Mouse (Mus musculus) neural tube, embryonic 11.5 days (tissue): Measurements from ENCODE around the gene Tmem200c. TPM values are rescaled to one million over a fixed set of nuclear protein-coding genes. Genes with fewer than 3 reads are reported as not detected.

Experiments
- ATAC-seq: fragments of 200-750 bp; cut with Nextera tagmentation; 2 replicates; pipeline ENCODE4 v1.8.0; 2017; ENCODE audit warnings: moderate number of reproducible peaks, mild to moderate bottlenecking, moderate TSS enrichment, moderate library complexity; ENCODE audit not compliant: insufficient read depth, low FRiP score, low TSS enrichment
- DNase-seq: peaks from one replicate; pipeline ENCODE4 v3.0.0-alpha.2; 2015; ENCODE audit warnings: low spot score
- H3K27ac ChIP-seq: fragments of 300-500 bp; sonication (generic); 2 replicates; pipeline ENCODE4 v1.5.1; 2014; ENCODE audit warnings: low read depth, mild to moderate bottlenecking, low read length
- H3K27me3 ChIP-seq: fragments of 300-500 bp; sonication (generic); 2 replicates; pipeline ENCODE4 v1.6.1; 2014; ENCODE audit warnings: mild to moderate bottlenecking, low read length, mixed read lengths; ENCODE audit not compliant: control insufficient read depth, insufficient read depth
- H3K36me3 ChIP-seq: fragments of 300-500 bp; sonication (generic); 2 replicates; pipeline ENCODE4 v1.6.1; 2014; ENCODE audit warnings: mild to moderate bottlenecking, low read length, moderate library complexity, mixed read lengths; ENCODE audit not compliant: control insufficient read depth, insufficient read depth
- H3K4me1 ChIP-seq: fragments of 300-500 bp; sonication (generic); 2 replicates; pipeline ENCODE4 v1.6.1; 2014; ENCODE audit warnings: low read length, mixed read lengths; ENCODE audit not compliant: control insufficient read depth, insufficient read depth
- H3K4me2 ChIP-seq: fragments of 300-500 bp; sonication (generic); 2 replicates; pipeline ENCODE4 v1.6.1; 2014; ENCODE audit warnings: low read depth, mild to moderate bottlenecking, moderate library complexity
- H3K4me3 ChIP-seq: fragments of 300-500 bp; sonication (generic); 2 replicates; pipeline ENCODE4 v1.5.1; 2014; ENCODE audit warnings: low read depth, low read length
- H3K9ac ChIP-seq: fragments of 300-500 bp; sonication (generic); 2 replicates; pipeline ENCODE4 v1.6.1; 2014; ENCODE audit warnings: mild to moderate bottlenecking, low read length
- H3K9me3 ChIP-seq: fragments of 300-500 bp; sonication (generic); 2 replicates; pipeline ENCODE4 v1.6.1; 2016; ENCODE audit warnings: low read length; ENCODE audit not compliant: control insufficient read depth
- WGBS: fragments of 180-500 bp; shearing (Covaris S2); extraction: QIAGEN DNeasy Blood & Tissue Kit; methylation state at CpG from one replicate; pipeline ENCODE4 v1.1.7; 2014; 5-methylcytosine and 5-hydroxymethylcytosine counted together
- polyA plus RNA-seq: library from polyadenylated mRNA; unstranded; fragments of >200 nt; fragmentation: Nextera tagmentation; extraction: Ambion mirVana; gene quantifications from 2 replicates; pipeline ENCODE4 v1.2.1, GENCODE M21; 2014

Gene Tmem200c
- polyA plus RNA-seq, 1 experiment from 2014 or later = 1.1 TPM

DNA sequence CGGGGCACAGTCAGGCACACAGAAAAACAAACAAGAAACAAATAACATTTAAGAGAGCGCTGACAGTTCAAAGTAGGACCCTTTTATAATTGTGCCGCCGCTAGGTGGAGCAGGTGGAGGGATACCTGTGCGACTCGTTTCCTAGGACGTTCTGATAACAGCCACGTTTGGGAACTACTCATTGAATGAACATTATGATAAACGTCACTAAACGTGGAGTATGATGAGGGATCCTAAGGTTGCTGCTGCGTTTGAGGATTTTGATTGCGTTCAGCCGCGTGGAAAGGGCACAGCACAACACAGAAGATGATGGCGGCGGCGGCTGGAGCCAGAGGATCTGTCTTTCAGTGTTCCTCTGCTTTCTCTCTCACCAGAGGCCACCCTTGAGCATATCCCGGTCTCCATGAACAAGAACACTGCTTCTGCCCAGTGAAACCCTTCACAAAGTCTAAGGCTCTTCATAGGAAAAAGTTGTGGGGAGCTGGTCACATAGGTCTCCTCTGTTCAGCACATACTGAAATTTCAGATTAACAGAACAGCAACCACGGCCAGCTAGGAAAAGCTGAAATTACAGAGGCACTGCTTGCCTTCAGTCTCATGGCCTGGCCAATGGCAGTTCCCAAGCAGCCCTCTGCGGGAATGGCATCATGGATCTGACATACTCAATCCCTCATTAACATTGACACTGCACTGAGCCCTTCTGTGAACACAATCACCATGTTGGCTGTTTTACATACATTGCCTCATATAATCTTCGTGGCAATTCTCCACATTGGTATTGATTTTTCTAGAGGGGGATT is 55.5 kb downstream of the Tmem200c start:
- no peaks in the 10 kb centered on the region for H3K9me3 ChIP-seq
- H3K4me1 ChIP-seq = no peaks in the 10 kb centered on the region
- peak overlapping the region; percentile 51 for H3K4me2 ChIP-seq
- 15% methylated on average over 21 of the region's 21 CpGs for WGBS
- no peaks in the 10 kb centered on the region for H3K27me3 ChIP-seq
- no peak overlapping the region for H3K27ac ChIP-seq
- DNase-seq (peak; percentile 43), ATAC-seq (peak; percentile 53; the same call in 1 of the 2 replicates)
- H3K36me3 ChIP-seq = no peaks in the 10 kb centered on the region
- H3K9ac ChIP-seq = 0 out of 2 replicates have a peak overlapping the region, but pooled peaks have one; percentile 7
- H3K4me3 ChIP-seq = peak overlapping the region; percentile 14; the same call in 1 of the 2 replicates

DNA sequence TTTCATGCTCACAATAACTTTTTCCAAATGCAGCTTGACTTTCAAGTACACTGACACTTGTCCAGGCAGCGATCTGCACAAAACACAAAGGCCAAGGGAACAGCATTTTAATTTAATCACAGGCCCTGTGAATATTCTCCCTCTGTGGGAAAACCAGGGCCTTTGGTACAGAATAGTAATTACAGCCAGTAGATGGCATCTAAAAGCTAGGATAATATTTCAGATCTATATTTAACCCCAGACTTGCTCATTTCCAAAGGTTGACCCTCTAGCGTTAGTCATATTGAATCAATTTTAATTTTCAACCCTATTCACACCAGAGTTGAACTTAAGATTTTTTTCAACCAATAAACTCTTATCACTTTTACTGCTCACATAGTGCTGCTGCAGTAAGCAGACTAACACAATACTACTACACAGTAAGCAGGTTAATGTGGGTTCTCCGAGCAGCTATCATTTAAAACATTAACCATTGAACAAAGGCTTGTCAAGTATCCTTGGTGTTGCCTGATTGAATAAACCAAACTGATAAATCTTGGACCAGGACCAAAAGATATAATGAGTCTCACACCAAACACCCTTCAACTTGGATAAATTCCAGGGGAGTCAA is 57.2 kb downstream of the Tmem200c start:
- H3K4me3 ChIP-seq = no peak overlapping the region
- no peaks in the 10 kb centered on the region for H3K9me3 ChIP-seq
- no peak overlapping the region for H3K27ac ChIP-seq
- H3K9ac ChIP-seq = no peak overlapping the region
- WGBS = 85% methylated on average over 3 of the region's 3 CpGs
- H3K4me2 ChIP-seq = no peak overlapping the region
- H3K4me1 ChIP-seq = no peaks in the 10 kb centered on the region
- no peak for DNase-seq
- H3K27me3 ChIP-seq = no peaks in the 10 kb centered on the region
- H3K36me3 ChIP-seq = no peaks in the 10 kb centered on the region
- no peak for ATAC-seq

DNA sequence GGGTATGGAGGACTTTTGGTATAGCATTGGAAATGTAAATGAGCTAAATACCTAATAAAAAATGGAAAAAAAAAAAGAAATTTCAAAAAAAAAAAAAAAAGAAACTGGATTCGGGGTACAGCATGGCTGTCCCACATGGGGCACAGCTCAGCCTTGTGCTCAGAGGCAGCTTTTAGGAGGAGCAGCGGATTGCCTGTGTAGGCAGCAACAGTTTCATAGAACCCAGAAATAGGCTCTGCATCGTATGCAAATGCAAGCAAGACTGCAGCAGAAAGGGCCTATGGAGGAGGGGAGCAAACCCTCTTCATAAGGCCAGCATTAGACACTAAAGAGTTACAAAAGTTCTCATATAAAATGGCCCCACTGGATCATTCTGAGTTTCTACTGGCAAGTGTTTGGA is 64.2 kb downstream of the Tmem200c start:
- H3K4me2 ChIP-seq = no peak overlapping the region
- ATAC-seq (no peak), DNase-seq (no peak)
- H3K4me3 ChIP-seq = no peak overlapping the region
- no peaks in the 10 kb centered on the region for H3K9me3 ChIP-seq
- H3K27me3 ChIP-seq = no peaks in the 10 kb centered on the region
- no peaks in the 10 kb centered on the region for H3K36me3 ChIP-seq
- WGBS = 93% methylated on average over 3 of the region's 3 CpGs
- no peak overlapping the region for H3K9ac ChIP-seq
- no peaks in the 10 kb centered on the region for H3K4me1 ChIP-seq
- H3K27ac ChIP-seq = no peak overlapping the region

Other genes starting within 250 kb of the Tmem200c start
- 97.6 TPM in 2 replicates for gene Epb41l3, start 249.1 kb downstream of the Tmem200c start, polyA plus RNA-seq